Mouse (Mus musculus) NIH3T3 (cell line): Measurements from ENCODE around the gene Mtnr1b.
"Not testable (repeated sequence)": the region's sequence is repeated elsewhere in the genome, so short reads cannot be mapped to it uniquely, and the experiment has no call there.

Experiments used
- DNase-seq: peaks from one replicate; pipeline ENCODE4 v3.0.0-alpha.2; 2012; ENCODE audit warnings: low read depth

The Mtnr1b gene

GRCm38 (mm10) chr9:15874506-15875160, at the start of gene Mtnr1b:
Gene Mtnr1b (minus strand): TSS chr9:15874556.
- DNase-seq = no peak

- no peak for DNase-seq
These were observed 45.9 kb upstream of the Mtnr1b start for GRCm38 (mm10) chr9:15920271-15920670.

GRCm38 (mm10) chr9:15919373-15920005, 45.1 kb upstream of the Mtnr1b start:
- DNase-seq = no peak

GRCm38 (mm10) chr9:15916600-15916999, 42.2 kb upstream of the Mtnr1b start:
- no peak for DNase-seq

GRCm38 (mm10) chr9:15912735-15913134, 38.4 kb upstream of the Mtnr1b start:
- DNase-seq = no peak

GRCm38 (mm10) chr9:15909397-15910113, 35.2 kb upstream of the Mtnr1b start:
- DNase-seq = no peak

- DNase-seq = no peak
These were observed 29.8 kb upstream of the Mtnr1b start for GRCm38 (mm10) chr9:15903948-15904750.

- no peak for DNase-seq
These were observed 23.8 kb upstream of the Mtnr1b start for GRCm38 (mm10) chr9:15898112-15898511.

GRCm38 (mm10) chr9:15886756-15887155, 12.4 kb upstream of the Mtnr1b start:
- no peak for DNase-seq

GRCm38 (mm10) chr9:15880754-15881153, 6.4 kb upstream of the Mtnr1b start:
- no peak for DNase-seq

- peak; percentile 61 for DNase-seq
These were observed 5.8 kb upstream of the Mtnr1b start for GRCm38 (mm10) chr9:15880160-15880603.

- no peak for DNase-seq
These were observed 4.3 kb downstream of the Mtnr1b start for GRCm38 (mm10) chr9:15870013-15870412.

GRCm38 (mm10) chr9:15869456-15869855, 4.9 kb downstream of the Mtnr1b start:
- no peak for DNase-seq

GRCm38 (mm10) chr9:15866280-15867072, 7.9 kb downstream of the Mtnr1b start:
- DNase-seq = no peak

GRCm38 (mm10) chr9:15861402-15861801, 13.0 kb downstream of the Mtnr1b start:
- DNase-seq = no peak

GRCm38 (mm10) chr9:15850749-15851148, 23.6 kb downstream of the Mtnr1b start:
- DNase-seq = no peak

GRCm38 (mm10) chr9:15845390-15845789, 29.0 kb downstream of the Mtnr1b start:
- no peak for DNase-seq

- DNase-seq = not testable (repeated sequence)
These were observed 29.4 kb downstream of the Mtnr1b start for GRCm38 (mm10) chr9:15844936-15845335.

GRCm38 (mm10) chr9:15813002-15813911, 61.1 kb downstream of the Mtnr1b start:
- DNase-seq = no peak

GRCm38 (mm10) chr9:15804296-15804695, 70.1 kb downstream of the Mtnr1b start:
- DNase-seq = no peak
